Mouse (Mus musculus): ENCODE results near the gene Farp1.

GRCm38 (mm10) chr14:121261229-121261879 lies 226.4 kb downstream of the Farp1 start:
- TF ChIP-seq POLR2A (IDR thresholded peaks at IDR 0.05; ENCODE audit: borderline replicate concordance, extremely low read depth, insufficient read depth, insufficient read length, poor library complexity, severe bottlenecking) (no peak), CTCF (IDR thresholded peaks at IDR 0.05; ENCODE audit: borderline replicate concordance, extremely low read depth, insufficient read depth, insufficient read length) (no peak)
